In genomic region chr9:35139231-35139744, GRCm38 (mm10) we compare ENCODE assay signal across 13 mouse cellular contexts.
"Had no signal": no experiment of that assay in that cellular context is flagged by ENCODE, and none has a peak within 500 bp of the region (broad histone marks: within the 10 kb centered on the region; RNA-seq: fewer than 3 reads in every experiment).

No protein-coding gene starts in this region.

- H3K9me3 ChIP-seq: midbrain, embryonic 13.5 days had no signal

- H3K4me1 ChIP-seq: midbrain, embryonic 13.5 days had no signal

- H3K9ac ChIP-seq: lung, embryonic 14.5 days; midbrain, embryonic 13.5 days had no signal

- DNase-seq: kidney, adult 18-20 months; kidney, adult 9 months; kidney, postnatal 14 days; kidney, postnatal 4 days; layer of hippocampus, adult 9-11 months; lung, embryonic 14.5 days; thymus, adult 18-20 months; thymus, postnatal 36 days had no signal

- H3K27ac ChIP-seq: layer of hippocampus, adult 2 months; macrophage; midbrain, embryonic 13.5 days had no signal

- H3K4me3 ChIP-seq: layer of hippocampus, adult 2 months; midbrain, embryonic 13.5 days had no signal

- ATAC-seq: intestine, embryonic 16.5 days; lung, postnatal 0 days; midbrain, embryonic 13.5 days had no signal

- H3K27me3 ChIP-seq: midbrain, embryonic 13.5 days had no signal

- H3K4me2 ChIP-seq: lung, embryonic 14.5 days; midbrain, embryonic 13.5 days had no signal
